Mouse (Mus musculus): Measurements from ENCODE around the gene Gm16513.

The Gm16513 gene

GRCm38 (mm10) chr5:95182324-95182723 is at the start of gene Gm16513:
TSS of gene Gm16513 (plus strand) at chr5:95182624.
- in situ Hi-C loops (cut with MboI, MseI), result loop anchor here (25.0 kb wide), 2 partner anchors 330 to 1720 kb away; partner anchors contain the start of gene Gm3286

Data from regulatory T cell (primary cell).